Mouse (Mus musculus) embryo, embryonic 9.5 days (tissue): Measurements from ENCODE around the gene Cit.
A peak's percentile ranks its signal among the peaks of the same experiment; 100 is the strongest.

Source experiments
- DNase-seq: peaks from one replicate; pipeline ENCODE4 v3.0.0-alpha.2; 2017; ENCODE audit errors: extremely low spot score

Gene Cit

GRCm38 (mm10) chr5:115961809-115962208 is 116.7 kb downstream of the Cit start:
- DNase-seq: no peak

GRCm38 (mm10) chr5:115971236-115971635 is 126.2 kb downstream of the Cit start:
- no peak for DNase-seq

- DNase-seq: no peak
Observed at GRCm38 (mm10) chr5:115975672-115976071, 130.6 kb downstream of the Cit start.

GRCm38 (mm10) chr5:115976446-115976845 is 131.4 kb downstream of the Cit start:
- no peak for DNase-seq

- no peak for DNase-seq
Observed at GRCm38 (mm10) chr5:115977266-115977665, 132.2 kb downstream of the Cit start.

GRCm38 (mm10) chr5:115977757-115978156 is 132.7 kb downstream of the Cit start:
- peak; percentile 12 for DNase-seq

GRCm38 (mm10) chr5:115978255-115978654 is 133.2 kb downstream of the Cit start:
- no peak for DNase-seq

GRCm38 (mm10) chr5:115979134-115979696 is 134.1 kb downstream of the Cit start:
- peak; percentile 12 for DNase-seq

- no peak for DNase-seq
Observed at GRCm38 (mm10) chr5:115980537-115980936, 135.5 kb downstream of the Cit start.

GRCm38 (mm10) chr5:115982671-115983373 is 137.7 kb downstream of the Cit start:
- DNase-seq: no peak

- DNase-seq: no peak
Observed at GRCm38 (mm10) chr5:115984392-115984791, 139.3 kb downstream of the Cit start.

- DNase-seq: no peak
Observed at GRCm38 (mm10) chr5:115985101-115985500, 140.0 kb downstream of the Cit start.

GRCm38 (mm10) chr5:115987284-115987683 is 142.2 kb downstream of the Cit start:
- no peak for DNase-seq

- no peak for DNase-seq
Observed at GRCm38 (mm10) chr5:115991717-115992116, 146.6 kb downstream of the Cit start.

- no peak for DNase-seq
Observed at GRCm38 (mm10) chr5:115994101-115994500, 149.0 kb downstream of the Cit start.

GRCm38 (mm10) chr5:115997376-115997775 is 152.3 kb downstream of the Cit start:
- DNase-seq: no peak

- no peak for DNase-seq
Observed at GRCm38 (mm10) chr5:116003154-116003553, 158.1 kb downstream of the Cit start.

- no peak for DNase-seq
Observed at GRCm38 (mm10) chr5:116003825-116004224, 158.7 kb downstream of the Cit start.

- DNase-seq: no peak
Observed at GRCm38 (mm10) chr5:116004271-116004670, 159.2 kb downstream of the Cit start.

GRCm38 (mm10) chr5:116006324-116007099 is 161.4 kb downstream of the Cit start:
- DNase-seq: no peak

GRCm38 (mm10) chr5:116007723-116008122 is 162.6 kb downstream of the Cit start:
- no peak for DNase-seq

- no peak for DNase-seq
Observed at GRCm38 (mm10) chr5:116009091-116009851, 164.2 kb downstream of the Cit start.
